Mouse (Mus musculus): ENCODE measurements around the gene Ciapin1. TPM values are rescaled to one million over a fixed set of nuclear protein-coding genes. Genes with fewer than 3 reads are reported as not detected.

Gene Ciapin1
- 104 TPM for polyA plus RNA-seq (2017; shearing (Covaris generic))

GRCm38 (mm10) chr8:94837662-94838574, at the start of gene Ciapin1, which contains the start of gene Coq9:
TSS of gene Ciapin1 (minus strand) at chr8:94838358.
TSS of gene Coq9 (plus strand) at chr8:94838321.

DNA sequence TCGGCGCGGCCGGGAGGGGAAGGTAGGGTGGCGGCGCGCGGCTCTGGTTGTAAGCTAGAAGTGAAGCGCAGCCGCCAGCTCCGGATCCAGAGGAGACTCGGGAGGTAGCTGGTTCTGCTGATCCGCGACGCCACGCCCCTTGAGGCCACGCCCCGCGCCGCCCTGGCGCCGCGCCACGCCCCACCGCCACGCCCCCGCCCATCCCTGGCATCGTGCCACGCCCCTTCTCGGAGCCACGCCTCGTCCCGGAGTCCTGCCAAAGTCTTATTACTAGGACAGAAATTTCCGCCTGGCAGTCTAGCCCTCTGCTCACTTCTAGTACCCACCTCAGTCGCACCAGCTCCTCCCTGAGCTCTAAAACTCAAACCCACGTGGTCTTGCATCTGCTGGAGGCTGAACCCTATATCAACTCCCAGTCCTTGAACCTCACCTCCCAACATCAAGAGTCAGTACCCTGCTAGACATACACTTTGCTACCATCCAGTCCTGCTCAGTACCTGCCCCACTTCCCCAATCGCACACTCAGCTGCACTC, 38.1 kb upstream of the Ciapin1 start, which contains the start of gene Dok4:
Gene Dok4 (minus strand): TSS at position 134 of the 534 bp plus-strand sequence.

GRCm38 (mm10) chr8:94857346-94858173, 19.4 kb upstream of the Ciapin1 start, which contains the start of gene Polr2c:
TSS of gene Polr2c (plus strand) at chr8:94857450.

GRCm38 (mm10) chr8:94810153-94810552, 28.0 kb downstream of the Ciapin1 start, which contains the start of gene Ccl17:
TSS of gene Ccl17 (plus strand) at chr8:94810453.

DNA sequence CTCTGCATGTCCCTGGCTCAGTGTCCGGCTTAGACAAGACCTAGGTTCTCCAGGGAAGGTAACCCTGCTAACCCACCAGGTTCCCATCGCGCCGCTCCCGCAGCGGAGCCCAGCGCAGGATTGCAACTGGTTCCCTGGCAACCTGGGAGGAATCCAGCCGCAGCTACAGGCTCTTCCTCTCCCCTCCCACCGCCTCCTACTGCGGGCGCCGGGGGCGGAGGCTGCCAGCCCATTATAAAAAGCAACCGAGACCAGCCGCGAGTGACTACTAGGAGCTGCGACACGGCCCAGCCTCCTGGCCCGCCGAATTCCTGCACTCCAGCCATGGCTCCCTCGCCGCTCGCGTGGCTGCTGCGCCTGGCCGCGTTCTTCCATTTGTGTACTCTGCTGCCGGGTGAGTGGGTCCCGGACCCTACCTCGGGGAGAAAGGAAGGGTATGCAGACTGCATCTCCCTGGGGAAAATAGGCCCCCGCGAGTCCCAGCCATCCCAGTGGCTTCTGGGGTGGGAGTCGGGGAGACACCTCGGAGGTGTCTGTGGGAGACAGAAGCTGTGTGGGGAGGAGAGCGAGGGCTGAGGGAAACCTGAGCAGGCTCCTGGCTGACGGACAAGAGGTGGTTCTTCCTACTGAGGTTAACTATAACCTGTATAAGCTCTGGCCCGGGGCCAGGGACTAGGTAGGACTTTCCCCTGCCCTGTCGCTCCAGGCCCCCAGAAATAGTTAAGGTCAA, 66.1 kb downstream of the Ciapin1 start, which contains the start of gene Cx3cl1:
Gene Cx3cl1 (plus strand): TSS at position 69 of the 730 bp plus-strand sequence.

Other genes starting within 250 kb of the Ciapin1 start
- gene Rspry1, start 236.4 kb downstream of the Ciapin1 start, polyA plus RNA-seq (2017; shearing (Covaris generic)) = 77.4 TPM
- 94.1 TPM for gene Fam192a, start 236.4 kb downstream of the Ciapin1 start, polyA plus RNA-seq (2017; shearing (Covaris generic))
- gene Arl2bp, start 171.8 kb downstream of the Ciapin1 start, polyA plus RNA-seq (2017; shearing (Covaris generic)) = 26.9 TPM
- 0.35 TPM for gene Pllp, start 142.1 kb downstream of the Ciapin1 start, polyA plus RNA-seq (2017; shearing (Covaris generic))
- not detected for gene Ccl22, start 92.8 kb downstream of the Ciapin1 start, polyA plus RNA-seq (2017; shearing (Covaris generic))
- 0.37 TPM for gene Cx3cl1, start 66.3 kb downstream of the Ciapin1 start, polyA plus RNA-seq (2017; shearing (Covaris generic))
- gene Ccl17, start 27.9 kb downstream of the Ciapin1 start, polyA plus RNA-seq (2017; shearing (Covaris generic)) = not detected
- gene Coq9, start within 50 bp of the Ciapin1 start, polyA plus RNA-seq (2017; shearing (Covaris generic)) = 72.7 TPM
- 127 TPM for gene Polr2c, start 19.1 kb upstream of the Ciapin1 start, polyA plus RNA-seq (2017; shearing (Covaris generic))
- gene Dok4, start 38.0 kb upstream of the Ciapin1 start, polyA plus RNA-seq (2017; shearing (Covaris generic)) = 2.8 TPM
- gene Ccdc102a, start 79.7 kb upstream of the Ciapin1 start, polyA plus RNA-seq (2017; shearing (Covaris generic)) = 0.11 TPM
- gene Adgrg5, start 85.3 kb upstream of the Ciapin1 start, polyA plus RNA-seq (2017; shearing (Covaris generic)) = 2.6 TPM
- 3.2 TPM for gene Adgrg1, start 136.4 kb upstream of the Ciapin1 start, polyA plus RNA-seq (2017; shearing (Covaris generic))
- 1.4 TPM for gene Adgrg3, start 179.3 kb upstream of the Ciapin1 start, polyA plus RNA-seq (2017; shearing (Covaris generic))
- gene Drc7, start 216.7 kb upstream of the Ciapin1 start, polyA plus RNA-seq (2017; shearing (Covaris generic)) = not detected
- gene Katnb1, start 242.8 kb upstream of the Ciapin1 start, polyA plus RNA-seq (2017; shearing (Covaris generic)) = 22.2 TPM

Measured in CD4-positive, CD25-positive, alpha-beta regulatory T cell, adult 9 weeks (primary cell).